Mouse (Mus musculus): ENCODE results near the gene Usp36. TPM values are rescaled to one million over a fixed set of nuclear protein-coding genes. Genes with fewer than 3 reads are reported as not detected.

Gene Usp36
- total RNA-seq, 2 experiments from 2014 or later: 24.9 to 27.4 TPM

Other genes with a start within 250 kb of the Usp36 start
- under 1 TPM; 0.02 to 0.08 TPM for gene Dnah17, start 159.6 kb downstream of the Usp36 start, total RNA-seq (2021)
- gene Cyth1, start 41.7 kb downstream of the Usp36 start, total RNA-seq (2021): 10 to 100 TPM; 64.2 to 66.8 TPM
- gene Cep295nl, start 52.3 kb upstream of the Usp36 start, total RNA-seq (2021): 1 to 10 TPM; 1.3 to 1.7 TPM
- gene Timp2, start 65.5 kb upstream of the Usp36 start, total RNA-seq (2021): 100 to 1,000 TPM; 333 to 340 TPM
- 10 to 100 TPM; 10.1 to 11.7 TPM for gene Lgals3bp, start 111.8 kb upstream of the Usp36 start, total RNA-seq (2021)
- 10 to 100 TPM; 37.5 to 37.6 TPM for gene Cant1, start 128.8 kb upstream of the Usp36 start, total RNA-seq (2021)
- gene C1qtnf1, start 138.0 kb upstream of the Usp36 start, total RNA-seq (2021): 1 to 10 TPM; 5.9 to 8.8 TPM
- gene Engase, start 186.6 kb upstream of the Usp36 start, total RNA-seq (2021): 10 to 100 TPM; 11.5 to 13.9 TPM